Mouse (Mus musculus): Measurements from ENCODE around the gene Atg4d.

GRCm38 (mm10) chr9:21316696-21317095, 51.6 kb downstream of the Atg4d start:
- TF ChIP-seq CTCF (IDR thresholded peaks at IDR 0.05; ENCODE audit: low read depth) (no peak), EP300 (IDR thresholded peaks at IDR 0.05; ENCODE audit: low read depth) (no peak)

All from liver, postnatal 0 days (tissue).